Mouse (Mus musculus) cerebellum, adult (tissue): ENCODE results near the gene Fpr3.
"Not testable (repeated sequence)": the region's sequence is repeated elsewhere in the genome, so short reads cannot be mapped to it uniquely, and the experiment has no call there.

Experiments
- ATAC-seq: cut with Nextera tagmentation; 2 replicates; pipeline ENCODE4 v1.9.2; 2017; ENCODE audit warnings: mild to moderate bottlenecking, moderate library complexity, mixed read lengths; ENCODE audit not compliant: insufficient number of reproducible peaks, low FRiP score, low TSS enrichment

The Fpr3 gene

DNA sequence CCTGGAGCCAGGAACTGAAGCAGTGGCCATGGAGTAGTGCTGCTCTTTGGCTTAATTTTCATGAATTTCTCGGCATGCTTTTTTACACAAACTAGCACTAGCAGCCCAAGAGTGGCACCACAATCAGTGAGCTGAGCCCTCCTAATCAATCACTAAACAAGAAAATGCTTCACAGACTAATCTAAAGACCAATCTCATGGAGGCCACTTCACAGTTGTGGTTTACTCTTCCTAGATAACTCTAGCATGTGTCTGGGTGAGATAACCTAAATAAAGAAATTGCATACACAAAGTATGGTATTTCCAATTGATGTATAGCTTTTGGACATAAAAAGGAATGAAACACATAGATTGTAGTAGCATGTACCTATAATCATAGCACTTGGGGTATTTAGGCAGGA lies 8.3 kb upstream of the Fpr3 start:
- no peak for ATAC-seq

GRCm38 (mm10) chr17:17882672-17883071 lies 5.0 kb upstream of the Fpr3 start:
- ATAC-seq, result no peak

- no peak for ATAC-seq
Measured at GRCm38 (mm10) chr17:17883840-17884239, 3.8 kb upstream of the Fpr3 start, which contains the start of gene Fpr1. Gene Fpr1 (minus strand): TSS chr17:17883940.

DNA sequence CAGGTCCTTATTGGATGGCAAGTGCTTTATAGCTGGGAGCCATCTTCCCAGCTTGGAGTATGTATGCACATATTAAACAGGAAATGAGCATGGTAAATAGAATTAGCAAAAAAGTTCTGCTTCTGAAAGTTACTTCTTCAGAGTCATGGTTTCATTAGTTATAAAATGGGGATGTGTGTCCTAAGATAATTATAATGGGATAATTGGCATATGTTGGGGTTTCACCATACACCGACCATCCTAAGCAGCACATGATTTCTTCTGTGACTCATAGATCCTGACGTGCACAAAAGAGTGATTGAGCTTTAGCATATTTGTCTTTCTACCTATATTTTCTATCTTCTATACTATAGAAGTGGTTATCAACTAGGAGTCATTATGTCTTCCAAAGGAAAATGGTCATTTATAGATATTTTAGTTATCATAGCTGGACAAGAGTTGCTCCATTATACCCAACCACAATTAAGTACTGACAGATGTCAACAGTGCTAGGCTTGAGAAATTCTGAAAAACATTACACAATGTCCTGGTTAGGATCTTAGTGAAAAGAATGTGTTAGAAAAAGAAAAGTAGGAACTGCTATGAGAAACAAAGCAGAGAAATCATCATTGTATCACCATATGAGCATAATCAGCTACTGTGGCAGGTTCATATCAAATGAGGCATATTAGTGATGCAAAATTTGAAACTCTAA lies 2.2 kb downstream of the Fpr3 start:
- ATAC-seq, result no peak

DNA sequence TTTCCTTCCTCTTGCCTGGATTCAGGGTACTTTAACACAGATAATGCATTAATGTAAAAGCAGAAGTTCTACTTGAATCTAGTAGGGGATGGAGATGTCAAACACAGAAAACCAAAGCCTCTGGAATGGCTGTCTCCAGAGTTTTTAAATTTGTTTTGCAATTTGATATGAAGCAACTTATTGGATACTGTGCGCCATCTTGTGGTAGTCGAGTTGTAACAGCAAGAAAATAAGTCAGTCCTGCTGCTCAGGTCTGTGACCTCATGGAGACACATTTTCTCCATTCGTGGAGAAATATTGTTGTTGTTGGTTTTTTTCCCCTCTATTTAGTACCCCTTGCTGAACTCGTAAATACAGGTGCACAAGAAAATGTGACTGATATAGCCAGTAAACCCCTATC lies 8.4 kb downstream of the Fpr3 start:
- 0 out of 2 replicates have a peak, but pooled peaks have one; percentile 26 for ATAC-seq

DNA sequence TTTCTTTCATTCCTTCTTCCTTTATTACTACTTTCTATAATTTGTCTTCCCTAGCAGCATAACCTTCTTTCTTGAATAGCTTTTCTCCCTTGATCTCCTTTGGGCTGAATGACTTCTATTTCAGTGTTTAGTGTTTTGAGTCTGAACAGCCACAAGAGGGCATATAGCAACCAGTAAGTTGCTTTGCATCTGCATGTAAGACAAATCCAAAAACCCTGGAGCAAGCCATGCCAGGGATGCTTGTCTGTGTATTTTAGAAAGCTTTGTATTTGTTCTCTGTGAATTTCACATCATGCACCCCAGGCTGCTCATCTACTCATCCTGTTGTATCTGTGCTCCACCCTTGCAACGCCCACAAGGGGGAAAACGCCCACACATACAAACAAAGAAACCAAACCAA lies 11.6 kb downstream of the Fpr3 start:
- ATAC-seq, result no peak

DNA sequence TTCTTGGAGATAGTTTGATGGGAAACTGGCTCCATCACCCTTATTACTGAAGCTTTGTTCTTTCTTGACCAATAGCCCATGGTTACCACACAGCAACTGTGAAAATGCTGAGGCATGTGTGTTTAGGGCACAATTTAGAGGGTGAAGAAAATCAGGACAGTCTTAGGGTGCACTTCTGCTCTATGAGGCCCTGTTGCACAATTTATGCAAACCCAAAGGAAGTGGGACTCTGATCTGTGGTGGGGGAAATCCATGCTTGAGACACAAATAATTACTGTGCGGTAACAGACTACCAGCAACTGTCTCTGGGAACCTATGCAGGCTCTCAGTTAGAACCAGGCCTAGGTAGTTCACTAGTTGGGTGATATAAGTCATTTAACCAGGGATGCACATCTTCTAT lies 13.1 kb downstream of the Fpr3 start:
- ATAC-seq, result no peak

DNA sequence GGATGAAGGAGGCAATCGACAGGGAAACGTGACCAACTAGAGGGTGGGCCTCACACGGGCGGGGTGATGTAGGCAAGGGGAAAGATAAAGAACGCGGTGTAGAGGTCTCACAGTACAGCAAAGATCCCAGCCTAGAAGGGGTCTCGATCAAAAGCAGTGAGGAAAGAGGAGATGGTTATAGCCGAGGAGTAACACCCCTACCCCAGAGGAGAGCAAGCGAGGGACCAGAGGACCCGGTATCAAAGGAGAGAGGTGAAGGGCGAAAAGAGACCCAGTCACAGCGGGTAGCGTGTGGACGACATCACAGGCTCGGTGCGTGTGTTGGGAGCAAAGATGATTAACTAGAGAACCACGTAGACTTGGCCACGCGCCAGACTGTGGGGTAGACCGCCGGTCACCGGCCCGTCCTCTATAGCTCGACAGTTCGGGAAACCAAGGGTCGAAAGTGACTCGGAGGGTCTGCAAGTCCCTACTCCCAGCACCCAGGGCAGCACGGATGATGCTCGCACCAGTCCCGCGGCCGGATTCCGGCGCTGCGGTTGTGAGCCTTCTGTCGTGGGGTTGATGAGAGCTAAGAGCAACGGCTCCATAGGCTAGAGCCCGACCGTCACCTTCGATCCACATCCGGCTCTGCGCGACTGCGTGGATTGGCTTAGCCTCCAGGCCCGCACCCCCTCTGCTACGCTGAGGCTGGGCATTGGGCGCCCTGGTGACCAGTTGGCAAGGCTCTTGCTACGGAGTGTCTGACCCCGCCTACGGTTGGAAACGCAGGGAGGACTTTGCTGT lies 22.2 kb downstream of the Fpr3 start:
- ATAC-seq, result peak; percentile 98

GRCm38 (mm10) chr17:17912618-17913017 lies 25.0 kb downstream of the Fpr3 start:
- ATAC-seq, result not testable (repeated sequence)

DNA sequence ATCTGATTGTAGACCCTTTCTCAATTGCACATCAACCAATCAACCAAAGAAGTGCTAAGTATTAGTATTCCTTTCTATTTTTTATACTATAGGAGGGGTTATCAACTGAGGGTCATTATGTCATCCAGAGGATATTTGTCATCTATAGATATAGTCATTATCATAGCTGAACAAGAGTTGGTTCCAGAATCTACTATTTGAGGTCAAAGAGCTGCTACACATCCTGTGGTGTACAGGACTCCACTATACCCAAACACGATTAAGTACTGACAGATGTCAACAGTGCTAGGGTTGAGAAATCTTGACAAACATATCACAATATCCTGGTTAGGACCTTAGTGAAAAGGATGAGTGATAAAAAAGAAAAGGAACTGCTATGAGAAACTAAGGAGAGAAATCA lies 29.7 kb downstream of the Fpr3 start:
- ATAC-seq, result no peak

DNA sequence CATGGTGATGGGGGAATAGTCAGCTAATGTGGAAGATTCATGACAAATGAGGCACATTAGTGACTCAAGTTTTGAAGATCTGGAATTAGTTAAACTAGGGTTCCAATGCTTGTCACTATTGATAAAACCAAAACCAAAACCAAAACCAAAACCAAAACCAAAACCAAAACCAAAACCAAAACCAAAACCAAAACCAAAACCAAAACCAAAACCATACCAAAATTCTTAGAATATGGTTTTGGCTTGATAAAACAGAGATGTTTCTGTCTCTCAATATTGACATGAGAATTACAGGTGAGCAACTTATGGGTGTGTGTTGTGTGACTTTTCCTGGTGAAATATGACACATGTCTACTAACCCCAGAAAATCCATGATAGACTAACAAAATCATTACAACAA lies 30.1 kb downstream of the Fpr3 start:
- ATAC-seq, result no peak

DNA sequence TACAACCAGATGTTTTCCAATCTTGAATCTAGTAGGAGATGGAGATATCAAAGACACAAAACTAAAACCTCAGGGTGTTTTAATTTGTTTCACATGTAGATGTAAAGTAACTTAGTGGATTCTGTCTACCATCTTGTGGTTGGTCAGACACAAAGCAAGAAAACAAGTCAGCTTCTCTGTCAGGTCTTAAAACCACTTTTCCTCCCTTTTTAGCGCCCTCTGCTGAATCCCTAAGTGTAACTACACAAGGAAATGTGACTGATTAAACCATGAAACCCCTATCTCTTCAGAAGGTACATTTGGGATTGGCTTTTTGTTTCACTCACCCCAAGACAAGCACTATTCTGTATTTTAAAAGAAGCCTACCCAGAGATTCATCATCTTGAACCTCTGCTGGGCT lies 85.8 kb downstream of the Fpr3 start:
- no peak for ATAC-seq

DNA sequence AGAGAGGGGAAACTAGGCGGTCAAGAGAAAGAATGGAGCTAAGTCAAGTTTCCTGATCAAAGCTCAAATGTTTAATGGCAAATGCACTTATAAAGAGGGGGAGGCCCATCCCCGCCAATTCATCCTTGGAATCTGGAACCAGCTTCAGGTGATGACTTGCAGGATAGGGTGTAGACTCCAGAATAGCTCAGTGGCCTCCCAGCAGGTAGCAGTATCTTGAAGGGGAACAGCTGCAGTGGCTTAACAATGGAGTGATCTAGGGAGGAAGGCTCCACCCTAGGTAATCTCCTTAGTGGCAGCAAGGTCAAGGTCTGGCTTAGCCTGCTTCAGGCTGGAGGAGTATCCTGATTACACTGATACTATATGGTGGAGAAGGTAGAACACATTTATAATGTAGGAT lies 93.6 kb downstream of the Fpr3 start:
- not testable (repeated sequence) for ATAC-seq

GRCm38 (mm10) chr17:18004752-18005151 lies 117.1 kb downstream of the Fpr3 start:
- ATAC-seq, result no peak
